Mouse (Mus musculus) mouse embryonic stem cell (cell line): Measurements from ENCODE around the gene Rpusd4.

Experiments used
- in situ Hi-C, 2 experiments: fragments of 300-500 bp; cut with MboI; formaldehyde crosslinking; loops; 1 replicate in 1 of 2; 3 replicates in 1 of 2; pipeline ENCODE4 v1.14.3; 2019 to 2020; ENCODE audit warnings: low sequenced_read_pairs in 2 of 2, low pct_unique_long_range_greater_than_20kb in 1 of 2, mixed read lengths in 1 of 2; ENCODE audit not compliant: unreplicated experiment in 1 of 2

Rpusd4 gene

GRCm38 (mm10) chr9:35282851-35283200 lies 15.2 kb downstream of the Rpusd4 start:
- in situ Hi-C loops, result loop anchor here (5.0 to 25.0 kb wide), 3 partner anchors 249 to 1429 kb away; no protein-coding TSS in a partner anchor

- in situ Hi-C loops, result loop anchor here (5.0 to 25.0 kb wide), 3 partner anchors 249 to 1429 kb away; no protein-coding TSS in a partner anchor
These were observed 15.9 kb downstream of the Rpusd4 start for GRCm38 (mm10) chr9:35283415-35284069.

- in situ Hi-C loops, result loop anchor here (5.0 to 25.0 kb wide), 3 partner anchors 248 to 1428 kb away; no protein-coding TSS in a partner anchor
These were observed 16.7 kb downstream of the Rpusd4 start for GRCm38 (mm10) chr9:35284351-35284750.

- in situ Hi-C loops, result loop anchor here in 1 of 2 experiments (25.0 kb wide), 1 partner anchor 1426 kb away; no protein-coding TSS in a partner anchor
These were observed 18.7 kb downstream of the Rpusd4 start for GRCm38 (mm10) chr9:35286351-35286750.

GRCm38 (mm10) chr9:35289992-35290391 lies 22.3 kb downstream of the Rpusd4 start:
- in situ Hi-C loops, result loop anchor here in 1 of 2 experiments (25.0 kb wide), 1 partner anchor 1422 kb away; no protein-coding TSS in a partner anchor

- in situ Hi-C loops, result loop anchor here in 1 of 2 experiments (25.0 kb wide), 1 partner anchor 1422 kb away; no protein-coding TSS in a partner anchor
These were observed 22.8 kb downstream of the Rpusd4 start for GRCm38 (mm10) chr9:35290417-35290816.

GRCm38 (mm10) chr9:35290916-35291315 lies 23.3 kb downstream of the Rpusd4 start:
- in situ Hi-C loops, result loop anchor here in 1 of 2 experiments (25.0 kb wide), 1 partner anchor 1421 kb away; no protein-coding TSS in a partner anchor

GRCm38 (mm10) chr9:35293465-35293864 lies 25.8 kb downstream of the Rpusd4 start:
- in situ Hi-C loops, result loop anchor here in 1 of 2 experiments (25.0 kb wide), 1 partner anchor 1419 kb away; no protein-coding TSS in a partner anchor

GRCm38 (mm10) chr9:35297791-35298190 lies 30.1 kb downstream of the Rpusd4 start:
- in situ Hi-C loops, result loop anchor here in 1 of 2 experiments (25.0 kb wide), 1 partner anchor 1415 kb away; no protein-coding TSS in a partner anchor

- in situ Hi-C loops, result no loop called here
These were observed 34.5 kb downstream of the Rpusd4 start for GRCm38 (mm10) chr9:35302172-35302571.

GRCm38 (mm10) chr9:35307461-35307860 lies 39.8 kb downstream of the Rpusd4 start:
- in situ Hi-C loops, result no loop called here

GRCm38 (mm10) chr9:35310377-35310776 lies 42.7 kb downstream of the Rpusd4 start:
- in situ Hi-C loops, result no loop called here

GRCm38 (mm10) chr9:35312516-35312915 lies 44.9 kb downstream of the Rpusd4 start:
- in situ Hi-C loops, result no loop called here

GRCm38 (mm10) chr9:35313601-35314000 lies 45.9 kb downstream of the Rpusd4 start:
- in situ Hi-C loops, result no loop called here

GRCm38 (mm10) chr9:35314254-35314653 lies 46.6 kb downstream of the Rpusd4 start:
- in situ Hi-C loops, result no loop called here

- in situ Hi-C loops, result no loop called here
These were observed 49.1 kb downstream of the Rpusd4 start for GRCm38 (mm10) chr9:35316771-35317211.

- in situ Hi-C loops, result no loop called here
These were observed 49.7 kb downstream of the Rpusd4 start for GRCm38 (mm10) chr9:35317233-35317980.

GRCm38 (mm10) chr9:35318537-35319172 lies 51.0 kb downstream of the Rpusd4 start:
- in situ Hi-C loops, result no loop called here

GRCm38 (mm10) chr9:35320288-35320687 lies 52.6 kb downstream of the Rpusd4 start:
- in situ Hi-C loops, result no loop called here
